Mouse (Mus musculus) spleen, adult 2 months (tissue): ENCODE data around the gene Hist1h4k.

Experiments
- CTCF ChIP-seq: fragments of 200-500 bp; IDR thresholded peaks from 2 replicates; pipeline ENCODE4 v1.5.1; 2011; ENCODE audit warnings: mild to moderate bottlenecking, inconsistent platforms; ENCODE audit not compliant: insufficient read depth, insufficient read length, insufficient replicate concordance; ENCODE audit errors: extremely low read depth
- POLR2A ChIP-seq: fragments of 200-500 bp; IDR thresholded peaks from 2 replicates; pipeline ENCODE4 v1.6.1; 2011; ENCODE audit warnings: low read depth, low read length, inconsistent platforms

DNA sequence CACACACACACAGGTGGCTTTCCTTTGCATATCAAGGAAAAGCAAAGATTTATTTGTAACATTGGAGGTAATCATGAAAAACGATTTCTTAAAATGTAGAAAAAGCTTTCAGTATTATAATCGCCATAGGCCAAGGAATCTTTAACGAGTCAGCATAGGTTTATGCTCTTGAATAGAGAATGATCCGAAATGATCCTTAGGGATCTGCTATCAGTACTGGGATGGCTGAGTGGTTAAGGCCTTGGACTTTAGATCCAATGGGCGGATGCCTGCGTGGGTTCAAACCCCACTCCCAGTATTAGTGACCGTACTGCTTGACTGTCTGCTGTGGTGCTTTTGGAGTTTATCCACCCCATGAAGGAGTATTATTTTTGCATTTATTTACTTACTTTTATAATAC, 45.3 kb upstream of the Hist1h4k start:
- TF ChIP-seq CTCF (no peak), POLR2A (no peak)
